Mouse (Mus musculus): ENCODE data around the gene Car15.

DNA sequence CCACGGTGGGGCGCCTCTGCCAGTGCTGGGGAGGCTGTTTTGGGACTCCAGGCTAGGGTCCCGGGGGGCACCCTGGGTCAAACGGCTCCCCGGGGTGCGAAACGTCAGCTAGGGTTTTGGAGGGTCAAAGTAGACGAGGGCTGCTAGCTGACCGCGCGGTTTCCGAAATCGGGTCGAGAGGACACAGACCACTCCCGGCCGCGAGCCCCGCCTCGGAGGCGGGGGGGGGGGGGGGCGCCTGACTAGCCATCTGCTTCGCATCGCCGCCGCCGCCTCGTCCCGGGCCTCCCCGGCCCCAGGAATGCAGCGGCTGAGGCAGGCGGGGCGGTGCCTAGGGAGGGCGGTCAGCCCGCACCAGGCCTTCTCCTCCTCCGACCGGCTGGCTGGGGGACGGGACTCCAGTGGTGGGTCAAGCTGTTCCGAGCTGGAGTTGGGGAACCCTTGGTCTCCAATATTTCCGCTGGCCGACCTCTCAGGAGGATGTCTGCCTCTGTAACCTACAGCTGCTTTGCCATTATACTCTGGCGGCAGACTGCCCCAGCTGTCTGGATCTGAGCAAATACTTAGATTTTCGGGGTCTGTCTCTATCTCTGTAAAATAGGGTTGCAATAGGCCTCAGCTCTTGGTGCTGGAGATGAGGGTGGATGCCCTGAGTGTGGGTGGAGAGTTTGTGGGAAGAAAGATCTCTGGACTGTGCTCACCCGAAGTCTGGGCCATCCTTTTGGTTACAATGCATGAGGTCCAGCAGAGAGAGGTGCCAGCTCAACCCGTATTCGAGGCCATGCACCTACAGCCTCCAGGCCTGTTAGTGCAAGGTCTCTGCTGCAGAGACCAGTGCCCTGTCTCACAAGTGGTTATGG is 39.6 kb downstream of the Car15 start:
- TF ChIP-seq CTCF (IDR thresholded peaks at IDR 0.05; ENCODE audit: control insufficient read depth, insufficient read depth, insufficient replicate concordance, low read depth, low read length) = no peak
- TF ChIP-seq POLR2A (IDR thresholded peaks at IDR 0.05; ENCODE audit: control insufficient read depth, low read depth, low read length) = no peak
